Mouse (Mus musculus) kidney, adult 2 months (tissue): ENCODE measurements around the gene Ctbp1. TPM values are rescaled to one million over a fixed set of nuclear protein-coding genes. Genes with fewer than 3 reads are reported as not detected.

Source experiments
- DNase-seq: peaks from one replicate; pipeline ENCODE4 v3.0.0; 2021
- H3K27ac ChIP-seq: fragments of 200-500 bp; 2 replicates; pipeline ENCODE4 v1.5.1; 2012; ENCODE audit warnings: low read depth, low read length, control low read depth, inconsistent platforms; ENCODE audit not compliant: insufficient read depth
- H3K27me3 ChIP-seq: fragments of 200-500 bp; replicated peaks from 2 replicates; pipeline ENCODE4 v1.6.1; 2012; ENCODE audit warnings: mild to moderate bottlenecking, moderate library complexity, low read length, inconsistent platforms; ENCODE audit not compliant: control insufficient read depth, insufficient read depth
- H3K36me3 ChIP-seq: fragments of 200-500 bp; 2 replicates; pipeline ENCODE4 v1.6.1; 2012; ENCODE audit warnings: mild to moderate bottlenecking, moderate library complexity, low read length, inconsistent platforms; ENCODE audit not compliant: control insufficient read depth, insufficient read depth
- H3K4me1 ChIP-seq: fragments of 200-500 bp; 2 replicates; pipeline ENCODE4 v1.6.1; 2011; ENCODE audit warnings: low read length; ENCODE audit not compliant: control insufficient read depth, insufficient read depth
- H3K4me3 ChIP-seq: fragments of 200-500 bp; 2 replicates; pipeline ENCODE4 v1.5.1; 2011; ENCODE audit warnings: mild to moderate bottlenecking, low read depth, low read length, control low read depth; ENCODE audit not compliant: insufficient read depth
- CTCF ChIP-seq: fragments of 200-500 bp; conservative IDR thresholded peaks from 2 replicates; pipeline ENCODE4 v1.5.1; 2011; ENCODE audit warnings: low read depth, mild to moderate bottlenecking, control low read depth, low read length, moderate library complexity, mixed read lengths; ENCODE audit not compliant: insufficient read depth, insufficient read length
- POLR2A ChIP-seq: fragments of 200-500 bp; IDR thresholded peaks from one replicate; pipeline ENCODE4 v1.6.1; 2011; ENCODE audit warnings: low read depth, low read length, control low read depth
- WGBS: fragments of 180-500 bp; shearing (Covaris S2); methylation state at CpG from one replicate; pipeline ENCODE4 v1.1.7; 2018; 5-methylcytosine and 5-hydroxymethylcytosine counted together
- polyA plus RNA-seq: library from polyadenylated mRNA; depleted of rRNA; stranded (reverse); fragments of >200 nt; gene quantifications from 2 replicates; pipeline ENCODE4 v1.2.3, GENCODE M21; 2012

The Ctbp1 gene
- polyA plus RNA-seq, 1 experiment, result 209 TPM

- 40% methylated on average over 7 of the region's 7 CpGs for whole genome bisulfite sequencing
- Histone ChIP-seq H3K27ac (peak overlapping the region; percentile 89; the same call in 1 of the 2 replicates), H3K4me1 (peaks cover 24% of the 10 kb centered on the region), H3K27me3 (no peaks in the 10 kb centered on the region), H3K36me3 (no peaks in the 10 kb centered on the region), H3K4me3 (peak overlapping the region; percentile 87)
- TF ChIP-seq CTCF (no peak), POLR2A (no peak)
- no peak for DNase-seq
These were observed 1.7 kb downstream of the Ctbp1 start for GRCm38 (mm10) chr5:33272845-33273776.

GRCm38 (mm10) chr5:33272146-33272545 lies 2.6 kb downstream of the Ctbp1 start:
- H3K36me3 ChIP-seq, result no peaks in the 10 kb centered on the region
- no peak for TF ChIP-seq POLR2A
- TF ChIP-seq CTCF, result no peak
- H3K27me3 ChIP-seq, result no peaks in the 10 kb centered on the region
- DNase-seq, result no peak
- peaks cover 24% of the 10 kb centered on the region for H3K4me1 ChIP-seq
- H3K4me3 ChIP-seq, result no peak overlapping the region
- H3K27ac ChIP-seq, result no peak overlapping the region
- WGBS, result 62% methylated on average over 7 of the region's 7 CpGs

GRCm38 (mm10) chr5:33270568-33270967 lies 4.2 kb downstream of the Ctbp1 start:
- H3K36me3 ChIP-seq, result no peaks in the 10 kb centered on the region
- H3K27ac ChIP-seq, result no peak overlapping the region
- H3K27me3 ChIP-seq, result no peaks in the 10 kb centered on the region
- H3K4me1 ChIP-seq, result peaks cover 24% of the 10 kb centered on the region
- peak; percentile 88 for DNase-seq
- peak; percentile 98 for TF ChIP-seq CTCF
- no peak for TF ChIP-seq POLR2A
- H3K4me3 ChIP-seq, result no peak overlapping the region
- WGBS, result 7% methylated on average over 5 of the region's 5 CpGs

- Histone ChIP-seq H3K36me3 (peaks cover 17% of the 10 kb centered on the region), H3K27me3 (no peaks in the 10 kb centered on the region), H3K4me1 (no peaks in the 10 kb centered on the region), H3K4me3 (no peak overlapping the region), H3K27ac (no peak overlapping the region)
- DNase-seq, result peak; percentile 38
- TF ChIP-seq POLR2A, result no peak
- no peak for TF ChIP-seq CTCF
- 63% methylated on average over 5 of the region's 5 CpGs for WGBS
These were observed 20.4 kb downstream of the Ctbp1 start for GRCm38 (mm10) chr5:33254416-33254815.

- Histone ChIP-seq H3K4me1 (peaks cover 3% of the 10 kb centered on the region; the same call in 1 of the 2 replicates), H3K36me3 (peaks cover 4% of the 10 kb centered on the region), H3K27me3 (no peaks in the 10 kb centered on the region), H3K4me3 (no peak overlapping the region), H3K27ac (no peak overlapping the region; the same call in 1 of the 2 replicates)
- TF ChIP-seq POLR2A (no peak), CTCF (no peak)
- DNase-seq, result peak; percentile 51
- 72% methylated on average over 12 of the region's 12 CpGs for WGBS
These were observed 26.6 kb downstream of the Ctbp1 start for GRCm38 (mm10) chr5:33248186-33248585.

- Histone ChIP-seq H3K4me3 (no peak overlapping the region), H3K27me3 (no peaks in the 10 kb centered on the region), H3K36me3 (peaks cover 4% of the 10 kb centered on the region), H3K4me1 (peaks cover 3% of the 10 kb centered on the region; the same call in 1 of the 2 replicates), H3K27ac (peak overlapping the region; percentile 58)
- WGBS, result 85% methylated on average over 2 of the region's 2 CpGs
- DNase-seq, result peak; percentile 27
- TF ChIP-seq POLR2A, result no peak
- peak; percentile 44; the same call in 1 of the 2 replicates for TF ChIP-seq CTCF
These were observed 27.4 kb downstream of the Ctbp1 start for GRCm38 (mm10) chr5:33247387-33247786.

GRCm38 (mm10) chr5:33245701-33246100 lies 29.1 kb downstream of the Ctbp1 start:
- peaks cover 4% of the 10 kb centered on the region for H3K36me3 ChIP-seq
- no peaks in the 10 kb centered on the region for H3K27me3 ChIP-seq
- TF ChIP-seq POLR2A (no peak), CTCF (no peak)
- 49% methylated on average over 3 of the region's 3 CpGs for WGBS
- H3K4me1 ChIP-seq, result peaks cover 3% of the 10 kb centered on the region; the same call in 1 of the 2 replicates
- peak overlapping the region; percentile 24 for H3K27ac ChIP-seq
- H3K4me3 ChIP-seq, result no peak overlapping the region
- peak; percentile 69 for DNase-seq
